Mouse (Mus musculus) heart, adult 18-20 months (tissue): ENCODE results near the gene Prss32. TPM values are rescaled to one million over a fixed set of nuclear protein-coding genes. Genes with fewer than 3 reads are reported as not detected.
A peak's percentile ranks its signal among the peaks of the same experiment; 100 is the strongest.
"Not testable (repeated sequence)": the region's sequence is repeated elsewhere in the genome, so short reads cannot be mapped to it uniquely, and the experiment has no call there.

Source experiments
- DNase-seq, 2 experiments: peaks; one replicate each; pipeline ENCODE4 v3.0.0; 2021 to 2022; ENCODE audit warnings: mixed read lengths in 1 of 2
- microRNA-seq, 2 experiments: library from miRNA; unstranded; fragments of <30 nt; microRNA quantifications; one replicate each; pipeline ENCODE4 v1.2.0; 2022
- total RNA-seq, 2 experiments: library from RNA; stranded (reverse); gene quantifications; 2 replicates each; pipeline ENCODE4 v1.2.3; 2021

The Prss32 gene
- total RNA-seq, 2 experiments from 2014 or later: not detected

DNA sequence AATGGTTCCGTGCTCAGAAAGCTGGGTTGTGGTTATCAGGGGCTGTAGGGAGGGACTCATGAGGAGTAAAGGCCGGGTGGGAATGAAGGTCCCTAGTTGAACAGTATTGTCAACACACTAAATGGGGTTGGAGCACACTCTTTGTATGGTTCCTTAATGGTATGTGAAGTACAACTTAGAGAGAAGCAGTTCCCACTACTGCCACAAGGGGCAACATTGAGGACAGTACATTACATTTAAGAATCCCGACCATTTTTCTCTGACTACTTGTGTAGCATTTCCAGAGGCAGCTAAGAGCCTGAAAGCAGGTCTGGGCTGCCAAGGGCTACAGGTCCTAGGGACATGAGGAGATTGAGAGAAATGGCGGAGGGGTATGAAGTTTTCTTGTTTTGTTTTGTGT is 2.5 kb upstream of the Prss32 start:
- peak; percentile 38 to 81 for DNase-seq

DNA sequence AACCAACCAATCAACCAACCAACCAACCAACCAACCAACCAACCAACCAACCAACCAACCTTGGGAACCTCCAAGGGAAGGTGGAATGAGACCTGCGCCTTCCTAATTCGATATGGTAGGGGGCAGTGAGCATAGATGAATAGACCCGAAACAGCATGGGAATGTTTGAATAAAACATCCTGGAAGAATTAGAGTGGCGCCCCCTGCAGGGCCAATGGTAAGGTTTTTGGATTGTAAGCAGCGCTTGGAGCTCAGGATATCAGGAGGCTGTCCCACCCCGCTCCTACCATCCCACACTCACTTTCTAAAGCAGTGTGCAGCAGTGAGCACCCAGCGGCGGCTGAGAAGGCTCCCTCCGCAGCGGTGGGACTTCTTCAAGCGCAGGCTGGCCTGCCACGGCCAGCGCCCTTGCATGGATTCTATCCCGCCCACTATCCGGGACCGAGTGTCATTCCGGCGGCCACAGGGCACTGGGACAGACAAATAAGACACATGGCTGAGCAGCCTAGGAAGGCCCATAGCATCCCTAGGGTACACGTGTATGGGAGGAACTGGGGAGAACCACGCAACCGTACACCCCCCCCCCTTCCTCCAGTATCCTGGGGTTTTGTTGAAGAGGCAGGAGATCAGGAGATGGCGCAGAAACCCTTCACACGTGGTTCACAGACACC is 379 bp upstream of the Prss32 start:
- DNase-seq: no peak

DNA sequence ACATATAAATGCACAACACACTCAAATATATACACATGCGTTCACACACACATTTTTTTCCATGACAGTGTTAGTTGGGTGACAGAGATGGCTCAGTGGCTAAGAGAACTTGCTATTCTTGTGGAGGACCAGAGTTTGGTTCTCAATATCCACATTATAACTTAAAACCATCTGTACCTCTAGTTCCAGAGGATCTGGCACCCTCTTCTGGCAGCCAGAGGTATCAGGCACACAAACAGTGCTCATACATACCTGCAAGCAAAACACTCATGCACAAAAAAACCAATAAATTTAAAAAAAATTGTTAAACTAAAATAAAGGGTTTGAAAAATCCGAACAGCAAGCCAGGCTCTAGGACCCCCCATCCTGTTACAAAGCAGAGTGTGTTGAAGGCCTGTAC is 6.4 kb downstream of the Prss32 start:
- DNase-seq: no peak

- peak; percentile 24 to 77 for DNase-seq
These were observed 7.4 kb downstream of the Prss32 start for GRCm38 (mm10) chr17:23850853-23851749.

- peak; percentile 21 to 37 for DNase-seq
These were observed 9.6 kb downstream of the Prss32 start for GRCm38 (mm10) chr17:23853292-23853691.

GRCm38 (mm10) chr17:23854229-23854765 is 10.6 kb downstream of the Prss32 start:
- no peak for DNase-seq

DNA sequence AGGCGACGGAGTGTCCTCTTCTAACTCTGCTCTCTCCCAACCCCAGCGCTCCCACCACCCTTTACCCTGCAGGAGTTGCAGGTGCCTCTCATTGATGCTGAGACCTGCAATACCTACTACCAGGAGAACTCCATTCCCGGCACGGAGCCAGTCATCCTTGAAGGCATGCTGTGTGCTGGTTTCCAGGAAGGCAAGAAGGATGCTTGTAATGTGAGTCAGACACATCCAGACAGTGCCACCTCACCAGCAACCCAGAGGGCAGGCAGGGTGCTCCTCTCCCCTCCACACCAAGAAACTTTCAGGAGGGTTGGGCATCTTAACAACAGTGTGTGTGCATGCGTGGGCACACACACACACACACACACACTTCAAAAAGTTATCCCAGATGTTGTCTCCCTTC is 13.5 kb downstream of the Prss32 start:
- DNase-seq: no peak

DNA sequence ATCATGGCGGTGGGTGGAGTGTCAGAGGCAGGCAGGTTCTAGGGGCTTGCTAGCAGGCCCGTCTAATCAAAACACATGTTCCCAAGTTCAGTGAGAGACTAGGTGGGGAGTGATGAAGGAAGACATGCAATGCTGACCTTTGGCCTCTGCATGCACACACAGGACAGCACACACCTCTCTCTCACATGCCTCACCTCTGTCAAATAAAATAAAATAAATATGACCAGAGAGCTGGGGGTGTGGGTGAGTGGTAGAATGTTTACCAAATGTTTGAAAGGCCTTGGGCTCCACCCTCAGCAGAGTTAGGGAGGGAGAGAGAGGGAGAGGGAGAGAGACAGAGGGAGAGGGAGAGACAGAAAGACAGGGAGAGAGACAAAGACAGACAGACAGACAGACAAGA is 14.3 kb downstream of the Prss32 start:
- no peak for DNase-seq

DNA sequence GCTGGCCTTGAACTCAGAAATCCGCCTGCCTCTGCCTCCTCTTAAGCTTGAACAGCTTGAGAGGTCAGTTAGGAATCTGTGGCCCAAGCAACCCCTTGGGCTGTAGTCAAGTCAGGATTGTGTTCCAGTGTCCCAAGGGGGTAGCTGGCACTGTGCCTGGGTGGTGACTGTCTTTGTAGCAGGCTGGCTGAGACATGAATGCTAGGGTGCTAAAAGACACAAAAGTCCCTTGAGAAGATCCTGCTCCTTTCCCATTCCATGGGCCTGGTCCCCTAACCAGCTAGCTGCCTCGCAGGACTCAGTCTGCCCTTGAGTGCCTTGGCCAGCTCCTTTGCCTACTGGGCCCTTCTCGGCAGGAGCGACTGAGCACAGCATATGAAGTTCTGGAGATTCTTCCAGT is 19.3 kb downstream of the Prss32 start:
- no peak for DNase-seq

DNA sequence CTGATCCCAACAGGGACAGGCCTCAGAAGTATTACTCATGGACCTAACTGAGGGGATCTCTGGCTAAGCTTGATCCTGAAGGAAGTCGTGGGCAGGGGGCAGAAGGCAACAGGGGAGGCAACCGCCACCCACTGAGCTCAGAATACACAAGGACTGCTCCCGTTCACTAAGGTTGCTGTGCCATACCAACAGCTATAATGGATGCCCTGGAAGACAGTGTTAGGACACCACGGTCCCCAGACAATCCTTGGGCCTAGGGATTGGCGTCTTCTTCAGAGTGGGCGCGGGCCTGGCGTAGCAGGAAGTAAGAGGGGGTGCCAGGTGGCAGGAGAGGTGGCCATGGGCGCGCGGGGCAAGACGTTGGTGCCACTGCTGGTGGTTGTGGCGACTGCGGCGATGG is 24.1 kb downstream of the Prss32 start, which contains the start of gene Prss21:
Prss21 (plus strand) TSS at position 301 of the 400 bp plus-strand sequence.
- DNase-seq: no peak

- no peak for DNase-seq
These were observed 24.9 kb downstream of the Prss32 start for GRCm38 (mm10) chr17:23868513-23868912.

GRCm38 (mm10) chr17:23873884-23874856 is 30.5 kb downstream of the Prss32 start:
- DNase-seq: peak; percentile 28 to 68

GRCm38 (mm10) chr17:23876741-23877140 is 33.1 kb downstream of the Prss32 start:
- DNase-seq: no peak

DNA sequence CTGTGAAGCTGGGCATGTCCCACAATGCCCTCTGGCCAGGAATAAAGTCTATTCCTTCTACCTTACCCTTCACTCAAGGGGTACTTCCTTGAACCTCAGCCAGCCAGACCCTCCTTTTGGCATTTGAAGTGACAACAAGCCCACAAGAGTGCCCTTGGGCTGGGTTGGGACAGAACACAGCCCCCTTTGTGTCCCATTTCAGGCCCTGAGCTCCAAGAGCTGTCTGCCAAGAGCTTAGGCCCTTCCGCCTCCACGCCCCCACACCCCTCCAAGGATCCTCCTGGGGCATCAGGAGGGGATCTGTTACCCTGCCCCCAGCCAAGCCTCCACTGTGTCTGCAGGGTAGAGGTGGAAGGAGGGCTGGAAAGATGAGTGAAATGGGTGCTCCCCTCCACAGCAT is 33.5 kb downstream of the Prss32 start:
- DNase-seq: no peak

GRCm38 (mm10) chr17:23880576-23880975 is 36.9 kb downstream of the Prss32 start, which contains the start of the genes Dcpp1 and Dcpp2:
Gene Dcpp1, plus strand, starts transcription at chr17:23880876.
Gene Dcpp2, plus strand, starts transcription at chr17:23880880.
- not testable (repeated sequence) for DNase-seq

Small RNAs within 50 kb of the gene (microRNA-seq; reads per million reads assigned to microRNA genes)
- 1.6 to 1.9 reads per million in 2 experiments for gene Mir5125

Other genes with a start within 250 kb of the Prss32 start
- 1 to 10 TPM; 2.2 to 3.1 TPM for gene Zfp13, start 244.4 kb upstream of the Prss32 start, total RNA-seq
- not detected for gene Zscan10, start 243.0 kb upstream of the Prss32 start, total RNA-seq
- gene Mmp25, start 198.6 kb upstream of the Prss32 start, total RNA-seq: under 1 TPM in 1 of 2 experiments, not detected in 1; 0.13 TPM
- gene Bicdl2, start 183.3 kb upstream of the Prss32 start, total RNA-seq: not detected
- 100 to 1,000 TPM; 191 to 199 TPM for gene Hcfc1r1, start 170.3 kb upstream of the Prss32 start, total RNA-seq
- 10 to 100 TPM; 11.0 to 11.2 TPM for gene Thoc6, start 170.0 kb upstream of the Prss32 start, total RNA-seq
- 10 to 100 TPM; 63.7 to 89.9 TPM for gene Tnfrsf12a, start 166.4 kb upstream of the Prss32 start, total RNA-seq
- gene Cldn6, start 164.6 kb upstream of the Prss32 start, total RNA-seq: not detected
- not detected for gene Cldn9, start 159.8 kb upstream of the Prss32 start, total RNA-seq
- gene 1520401A03Rik, start 121.1 kb upstream of the Prss32 start, total RNA-seq: not detected
- gene Pkmyt1, start 117.5 kb upstream of the Prss32 start, total RNA-seq: 1 to 10 TPM; 1.1 to 1.4 TPM
- gene Paqr4, start 103.0 kb upstream of the Prss32 start, total RNA-seq: 10 to 100 TPM; 22.9 to 29.2 TPM
- under 1 TPM; 0.15 to 0.18 TPM for gene Kremen2, start 98.0 kb upstream of the Prss32 start, total RNA-seq
- 10 to 100 TPM; 38.1 to 40.7 TPM for gene Flywch1, start 72.3 kb upstream of the Prss32 start, total RNA-seq
- under 1 TPM in 1 of 2 experiments, not detected in 1; 0.55 TPM for gene Flywch2, start 57.8 kb upstream of the Prss32 start, total RNA-seq
- 100 to 1,000 TPM; 125 to 153 TPM for gene Srrm2, start 53.3 kb upstream of the Prss32 start, total RNA-seq
- 100 to 1,000 TPM; 357 to 360 TPM for gene Elob, start 14.7 kb upstream of the Prss32 start, total RNA-seq
- gene Prss33, start 7.8 kb upstream of the Prss32 start, total RNA-seq: not detected
- gene Prss41, start 317 bp downstream of the Prss32 start, total RNA-seq: not detected
- not detected for gene Prss21, start 24.2 kb downstream of the Prss32 start, total RNA-seq
- gene Dcpp1, start 37.0 kb downstream of the Prss32 start, total RNA-seq: not detected
- not detected for gene Dcpp2, start 37.0 kb downstream of the Prss32 start, total RNA-seq
- gene Dcpp3, start 73.6 kb downstream of the Prss32 start, total RNA-seq: not detected
- gene Sbp, start 97.8 kb downstream of the Prss32 start, total RNA-seq: not detected
- gene Sbpl, start 111.4 kb downstream of the Prss32 start, total RNA-seq: not detected
- not detected for gene Prss30, start 136.7 kb downstream of the Prss32 start, total RNA-seq
- not detected for gene Prss22, start 154.2 kb downstream of the Prss32 start, total RNA-seq
- not detected for gene Prss27, start 194.3 kb downstream of the Prss32 start, total RNA-seq
- gene Kctd5, start 229.6 kb downstream of the Prss32 start, total RNA-seq: 1 to 10 TPM; 7.5 to 7.8 TPM